Mouse (Mus musculus) G1E (cell line): ENCODE measurements around the gene Cox15. TPM values are rescaled to one million over a fixed set of nuclear protein-coding genes. Genes with fewer than 3 reads are reported as not detected.

Experiments
- ATAC-seq: 2 replicates; pipeline ENCODE4 v1.8.0; 2016; ENCODE audit warnings: mild to moderate bottlenecking; ENCODE audit not compliant: insufficient number of reproducible peaks, poor library complexity, low FRiP score, severe bottlenecking; ENCODE audit errors: extremely low read depth
- DNase-seq: peaks from one replicate; pipeline ENCODE4 v3.0.0; 2012; ENCODE audit warnings: low spot score
- H3K27me3 ChIP-seq: 2 replicates; pipeline ENCODE4 v1.6.1; 2012; ENCODE audit warnings: mild to moderate bottlenecking, low read length, inconsistent platforms; ENCODE audit not compliant: insufficient read depth
- H3K36me3 ChIP-seq: replicated peaks from 2 replicates; pipeline ENCODE3; 2012; ENCODE audit warnings: mild to moderate bottlenecking, inconsistent platforms
- H3K4me1 ChIP-seq: 2 replicates; pipeline ENCODE4 v1.6.1; 2012; ENCODE audit warnings: low read depth, low read length, inconsistent platforms, mixed read lengths; ENCODE audit not compliant: insufficient read depth
- H3K4me3 ChIP-seq: 2 replicates; pipeline ENCODE4 v1.5.1; 2012; ENCODE audit warnings: low read depth, mild to moderate bottlenecking, inconsistent platforms, low read length, moderate library complexity, mixed read lengths
- H3K9me3 ChIP-seq: replicated peaks from 2 replicates; pipeline ENCODE4 v1.6.1; 2012; ENCODE audit warnings: inconsistent platforms
- CTCF ChIP-seq: IDR thresholded peaks from 2 replicates; pipeline ENCODE4 v1.5.1; 2012; ENCODE audit warnings: low read depth, low read length, inconsistent platforms, mixed read lengths
- GATA1 ChIP-seq: IDR thresholded peaks from 2 replicates; pipeline ENCODE4 v1.6.1; 2012; ENCODE audit warnings: borderline replicate concordance, low read length, inconsistent platforms, mixed read lengths
- GATA2 ChIP-seq: IDR thresholded peaks from 2 replicates; pipeline ENCODE4 v1.6.1; 2012; ENCODE audit warnings: low read depth, low read length, inconsistent platforms, borderline replicate concordance
- POLR2AphosphoS5 ChIP-seq: IDR thresholded peaks from 2 replicates; pipeline ENCODE4 v1.6.1; 2012; ENCODE audit warnings: low read depth, low read length, inconsistent platforms; ENCODE audit not compliant: insufficient replicate concordance
- TAL1 ChIP-seq: conservative IDR thresholded peaks from 2 replicates; pipeline ENCODE4 v1.6.1; 2012; ENCODE audit warnings: low read depth, low read length, inconsistent platforms, mixed read lengths
- polyA plus RNA-seq: library from polyadenylated mRNA; stranded (reverse); fragments of >175 nt; gene quantifications from 2 replicates; pipeline ENCODE4 v1.2.3, GENCODE M21; 2012
- total RNA-seq, 2 experiments: library from RNA; stranded (forward) in 1 of 2; stranded (reverse) in 1 of 2; fragments of 200-1000 nt in 1 of 2; fragments of >200 nt in 1 of 2; fragmentation: Nextera tagmentation in 1 of 2; gene quantifications; 2 replicates each; pipeline ENCODE4 v1.2.3; 2014 to 2017

The Cox15 gene
- total and polyA plus RNA-seq, 3 experiments: 5.9 to 21.7 (median 18.8) TPM

DNA sequence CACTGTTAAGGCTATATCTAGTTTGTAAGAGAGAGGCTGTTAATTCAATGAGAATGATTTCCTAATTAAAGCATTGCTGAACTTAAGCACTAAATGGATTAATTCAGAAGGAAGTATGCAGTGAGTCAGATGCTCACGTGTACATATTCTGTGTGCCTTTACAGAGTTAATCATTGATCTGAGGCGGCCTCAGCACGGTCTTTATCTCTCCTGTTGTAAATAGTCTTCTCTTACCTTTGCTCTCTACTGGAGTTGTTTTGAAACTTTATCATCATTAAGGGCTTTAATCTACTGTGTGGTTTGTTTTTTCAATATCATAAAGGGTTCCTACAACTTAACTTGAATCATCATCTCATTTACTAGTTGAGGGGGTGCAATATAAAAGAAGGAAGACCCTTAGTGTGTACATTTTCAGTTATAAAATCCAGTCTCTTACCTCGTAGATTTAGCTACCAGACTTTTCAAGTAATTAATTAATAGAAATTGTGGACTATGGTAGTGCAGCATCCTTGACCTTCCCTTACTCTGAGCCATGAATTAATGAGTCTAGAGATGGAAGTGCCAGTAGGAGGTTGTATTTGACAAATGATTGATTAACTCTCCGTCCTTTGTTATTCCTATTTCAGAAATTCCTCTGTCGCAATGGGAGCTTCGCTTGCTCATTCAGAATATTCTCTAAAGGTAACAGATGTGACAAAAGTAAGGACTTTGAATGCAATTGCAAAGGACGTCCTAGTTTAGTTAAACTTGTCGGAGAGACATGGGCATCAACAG is 14.9 kb upstream of the Cox15 start:
- TF ChIP-seq GATA2: no peak
- no peak for TF ChIP-seq TAL1
- TF ChIP-seq GATA1: no peak
- TF ChIP-seq CTCF: no peak
- peaks cover 21% of the 10 kb centered on the region for H3K36me3 ChIP-seq
- ATAC-seq (no peak), DNase-seq (no peak)
- no peak overlapping the region for H3K4me3 ChIP-seq
- no peaks in the 10 kb centered on the region for H3K9me3 ChIP-seq
- H3K27me3 ChIP-seq: no peaks in the 10 kb centered on the region
- H3K4me1 ChIP-seq: peaks cover 9% of the 10 kb centered on the region

DNA sequence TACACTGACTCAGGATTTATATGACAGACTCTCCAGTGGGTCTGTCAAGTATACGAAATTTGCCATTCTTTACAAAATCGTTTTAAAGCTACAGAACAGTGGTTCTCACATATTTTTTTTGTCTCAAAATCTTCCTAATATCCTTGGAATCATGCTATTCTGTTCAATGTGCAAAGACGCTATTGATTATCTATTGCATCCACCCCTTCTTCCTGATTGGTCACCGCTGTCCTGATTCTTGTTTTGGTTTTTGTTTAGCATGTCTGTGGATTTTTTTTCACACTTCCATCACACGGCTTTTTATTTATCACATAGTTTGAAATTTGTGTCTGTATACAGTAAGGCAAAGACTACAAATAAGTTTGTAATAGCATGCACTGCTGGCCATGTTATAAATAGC is 13.7 kb upstream of the Cox15 start:
- Histone ChIP-seq H3K27me3 (no peaks in the 10 kb centered on the region), H3K36me3 (peaks cover 25% of the 10 kb centered on the region), H3K4me3 (no peak overlapping the region), H3K4me1 (peaks cover 7% of the 10 kb centered on the region), H3K9me3 (no peaks in the 10 kb centered on the region)
- DNase-seq (no peak), ATAC-seq (no peak)
- no peak for TF ChIP-seq CTCF
- TF ChIP-seq GATA1: no peak
- TF ChIP-seq POLR2AphosphoS5: no peak
- no peak for TF ChIP-seq GATA2
- no peak for TF ChIP-seq TAL1

DNA sequence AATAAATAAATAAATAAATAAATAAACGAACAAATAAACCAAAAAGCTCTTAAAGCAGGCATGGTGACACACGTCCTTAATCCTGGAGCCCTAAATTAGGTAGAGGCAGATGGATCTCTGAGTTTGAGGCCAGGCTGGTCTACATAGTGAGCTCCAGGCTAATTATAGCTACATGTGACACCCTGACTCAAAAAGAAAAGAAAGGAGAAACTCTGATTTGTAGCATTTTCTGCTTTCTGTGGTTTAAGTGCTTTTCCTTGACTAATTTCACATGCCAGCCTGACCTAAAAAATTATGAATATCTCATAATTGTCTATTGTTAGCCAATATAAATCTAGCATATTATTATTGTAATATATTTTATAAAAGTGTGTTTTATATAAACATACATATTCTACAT is 9.6 kb upstream of the Cox15 start:
- H3K9me3 ChIP-seq: no peaks in the 10 kb centered on the region
- no peak overlapping the region for H3K4me3 ChIP-seq
- no peaks in the 10 kb centered on the region for H3K27me3 ChIP-seq
- no peak for TF ChIP-seq TAL1
- TF ChIP-seq GATA2: no peak
- TF ChIP-seq GATA1: no peak
- TF ChIP-seq CTCF: no peak
- TF ChIP-seq POLR2AphosphoS5: no peak
- no peak for DNase-seq
- ATAC-seq: no peak
- H3K36me3 ChIP-seq: peaks cover 29% of the 10 kb centered on the region
- H3K4me1 ChIP-seq: no peaks in the 10 kb centered on the region

DNA sequence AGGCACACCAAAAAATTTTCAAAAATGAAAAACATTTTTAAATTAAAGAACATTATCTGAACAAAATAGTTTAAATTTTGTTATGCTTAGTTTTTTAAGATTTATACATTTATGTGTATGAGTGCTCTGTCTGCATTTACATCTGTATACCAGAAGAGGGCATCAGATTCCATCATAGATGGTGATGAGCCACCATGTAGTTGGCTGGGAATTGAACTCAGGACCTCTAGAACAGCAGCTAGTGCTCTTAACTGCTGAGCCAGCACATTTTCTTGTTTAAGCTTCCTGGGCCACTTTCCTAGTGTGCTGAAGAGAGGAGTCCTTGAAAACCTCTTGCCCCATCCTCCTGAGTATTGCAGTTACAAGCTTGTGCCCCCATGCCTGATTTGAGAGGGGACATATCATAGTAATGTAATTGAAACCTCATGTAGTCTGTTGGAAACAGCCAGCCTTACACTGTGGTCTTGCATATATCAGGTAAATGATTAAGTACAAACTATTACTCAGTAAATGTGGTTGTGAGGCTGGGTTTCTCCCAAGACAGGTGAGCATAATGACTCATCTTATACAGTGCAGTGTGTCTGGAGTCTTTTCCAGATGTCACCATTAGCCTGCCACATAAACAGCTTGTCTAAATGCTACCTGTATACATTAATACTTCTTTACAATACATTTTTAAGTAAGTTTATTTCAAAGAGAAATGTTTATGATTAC is 8.9 kb upstream of the Cox15 start:
- ATAC-seq (no peak), DNase-seq (no peak)
- H3K4me1 ChIP-seq: no peaks in the 10 kb centered on the region
- H3K27me3 ChIP-seq: no peaks in the 10 kb centered on the region
- peaks cover 29% of the 10 kb centered on the region for H3K36me3 ChIP-seq
- TF ChIP-seq TAL1 (no peak), POLR2AphosphoS5 (no peak), GATA2 (no peak), GATA1 (no peak), CTCF (no peak)
- H3K4me3 ChIP-seq: no peak overlapping the region
- no peaks in the 10 kb centered on the region for H3K9me3 ChIP-seq

DNA sequence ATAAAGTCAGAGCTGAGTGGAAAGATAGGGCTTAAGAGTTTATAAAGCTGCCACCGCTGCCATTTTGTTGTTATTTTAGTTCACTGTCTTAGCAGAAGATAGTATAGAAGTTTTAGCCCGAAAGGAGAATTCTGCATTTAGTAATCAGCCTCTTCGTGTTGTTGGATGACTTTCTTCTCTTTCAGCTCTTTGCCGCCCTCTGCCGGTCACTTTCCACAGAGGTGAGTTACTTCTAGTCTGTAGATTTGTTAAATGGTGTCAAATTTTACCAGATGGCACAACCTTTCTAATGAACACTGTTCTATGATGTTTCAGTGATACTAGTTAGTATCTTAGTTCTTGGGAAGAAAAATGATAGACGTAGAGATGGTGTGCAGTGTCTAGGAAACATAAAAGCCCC is 7.7 kb upstream of the Cox15 start:
- H3K9me3 ChIP-seq: no peaks in the 10 kb centered on the region
- TF ChIP-seq GATA1 (no peak), CTCF (0 out of 2 replicates have a peak, but pooled peaks have one; percentile 14)
- DNase-seq (peak; percentile 54), ATAC-seq (no peak)
- no peaks in the 10 kb centered on the region for H3K4me1 ChIP-seq
- H3K36me3 ChIP-seq: peaks cover 27% of the 10 kb centered on the region
- H3K4me3 ChIP-seq: no peak overlapping the region
- no peaks in the 10 kb centered on the region for H3K27me3 ChIP-seq

DNA sequence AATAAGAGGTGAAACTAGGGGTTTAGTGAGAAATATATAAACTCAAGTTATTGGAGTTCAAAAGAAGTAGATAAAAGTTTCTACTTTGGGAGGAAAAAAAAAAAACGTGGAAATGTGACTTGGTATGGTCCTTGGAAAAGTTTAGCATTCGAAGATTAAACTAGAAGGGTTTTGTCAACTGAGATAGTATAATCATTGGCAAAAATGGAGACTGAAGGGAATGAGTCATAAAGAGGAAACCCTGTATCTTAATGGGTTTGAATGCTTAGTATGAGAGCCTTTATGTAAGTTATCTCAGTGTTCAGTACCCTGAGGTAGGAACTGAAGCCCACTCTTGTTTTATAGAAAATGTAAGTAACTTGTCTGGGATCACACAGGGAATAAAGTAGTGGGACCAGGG is 2.1 kb upstream of the Cox15 start:
- TF ChIP-seq GATA2 (no peak), POLR2AphosphoS5 (no peak), CTCF (no peak), TAL1 (no peak), GATA1 (no peak)
- no peak for DNase-seq
- Histone ChIP-seq H3K9me3 (no peaks in the 10 kb centered on the region), H3K27me3 (no peaks in the 10 kb centered on the region), H3K4me3 (no peak overlapping the region), H3K36me3 (peaks cover 31% of the 10 kb centered on the region), H3K4me1 (peaks cover 14% of the 10 kb centered on the region)
- ATAC-seq: no peak
